Mouse (Mus musculus): ENCODE measurements at regions not wholly inside any gene's neighbourhood (a gene's known extent, or its start where the extent isn't known, plus 50 kb on each side); places are given as distances from the start of the nearest gene placed in this dataset.

DNA sequence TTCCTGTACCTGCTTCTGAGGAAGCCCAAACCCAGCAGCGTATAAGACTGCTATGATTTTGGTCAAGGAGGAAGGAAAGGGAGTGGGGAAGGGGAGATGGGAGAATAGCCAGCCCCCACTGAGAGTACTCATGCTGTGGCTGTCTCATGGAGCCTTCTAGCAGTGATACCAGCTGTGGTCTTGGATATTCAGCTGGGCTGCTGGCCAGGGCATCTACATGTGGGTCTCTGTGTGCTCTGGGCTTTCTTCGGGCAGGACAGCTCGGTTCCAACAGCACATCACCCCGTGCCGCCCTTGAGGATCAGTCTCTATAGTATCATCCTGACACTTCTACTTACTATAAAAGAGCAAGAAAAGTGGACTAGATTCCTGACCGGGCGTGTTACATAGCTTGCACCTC, 90.6 kb upstream of the Dapk1 start:
- DNase-seq (ENCODE audit: low read depth, low spot score): no peak

DNA sequence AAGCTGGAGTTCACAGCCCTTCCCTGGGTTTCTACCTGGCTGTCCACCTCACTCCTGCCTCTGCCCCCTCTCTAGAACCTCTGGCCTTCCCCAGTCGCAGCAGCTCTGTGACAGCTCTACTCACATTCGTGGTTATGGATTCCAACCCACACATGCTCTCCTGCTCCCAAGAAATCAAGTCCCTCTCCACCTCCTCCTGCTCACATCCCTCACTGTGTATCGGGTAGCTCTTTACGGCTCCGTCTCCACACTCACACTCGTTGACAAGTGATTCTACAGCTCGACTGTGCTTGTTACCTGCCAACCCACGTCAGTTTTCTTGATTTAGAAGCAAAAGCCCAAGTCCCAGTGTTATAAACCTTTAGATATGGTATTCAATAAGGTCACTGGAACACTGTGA, 90.1 kb upstream of the Dapk1 start:
- no peak for DNase-seq (ENCODE audit: low read depth, low spot score)

DNA sequence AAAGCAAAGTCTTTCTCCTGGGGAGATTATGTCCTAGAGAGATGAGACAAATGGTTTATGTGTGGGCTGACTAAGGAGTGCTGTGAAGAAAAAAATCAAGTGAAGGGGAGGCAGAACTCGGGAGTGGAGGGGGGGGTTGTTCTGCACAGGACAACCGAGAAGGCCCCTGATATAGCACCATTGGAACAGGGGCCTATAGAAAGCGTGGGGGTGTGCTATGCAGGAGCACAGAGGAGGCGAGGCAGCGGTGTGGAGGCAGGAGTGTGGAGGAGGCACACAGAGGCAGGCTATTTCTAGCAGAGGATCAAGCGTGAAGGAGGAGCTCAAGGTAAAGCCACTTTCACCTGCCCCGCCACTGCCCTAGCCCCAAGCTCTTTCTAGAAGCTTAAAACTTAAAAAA, 88.0 kb upstream of the Dapk1 start:
- no peak for DNase-seq (ENCODE audit: low read depth, low spot score)

DNA sequence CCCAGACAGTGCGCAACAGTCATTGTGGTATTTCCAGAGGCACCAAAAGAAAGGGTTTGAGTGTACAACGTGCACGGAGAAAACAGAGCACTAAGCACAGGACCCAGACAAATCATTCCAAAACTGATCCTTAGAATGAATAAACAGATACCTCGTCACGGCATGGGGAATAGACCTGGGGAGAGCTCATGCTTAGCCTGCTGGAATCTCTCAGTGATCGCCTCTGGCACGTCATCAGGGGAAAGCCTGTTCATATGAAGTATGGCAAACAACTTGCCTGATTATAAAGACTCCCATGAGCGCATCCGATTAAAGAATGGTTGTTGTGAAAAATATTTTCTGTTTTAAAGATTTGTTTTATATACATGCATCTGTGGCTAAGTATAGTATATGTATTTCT, 86.9 kb upstream of the Dapk1 start:
- DNase-seq (ENCODE audit: low read depth, low spot score): no peak

DNA sequence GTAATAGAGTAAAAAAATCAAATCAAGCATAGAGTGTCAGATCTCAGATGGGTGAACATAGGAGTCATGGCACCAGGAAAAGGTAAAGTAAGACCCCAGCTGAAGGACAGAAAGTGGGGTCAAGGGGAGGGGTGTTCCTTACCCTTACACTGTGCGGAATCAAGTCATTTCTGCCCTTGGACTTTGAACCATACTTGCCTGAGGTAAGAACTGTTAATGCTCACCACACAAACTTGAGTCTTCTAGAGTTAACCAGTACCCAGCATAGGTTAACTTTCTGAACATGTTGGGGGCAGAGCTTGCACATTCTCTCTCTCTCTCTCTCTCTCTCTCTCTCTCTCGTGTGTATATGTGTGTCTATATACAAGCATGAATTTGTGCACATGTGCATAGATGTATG, 83.7 kb upstream of the Dapk1 start:
- DNase-seq (ENCODE audit: low read depth, low spot score): no peak

DNA sequence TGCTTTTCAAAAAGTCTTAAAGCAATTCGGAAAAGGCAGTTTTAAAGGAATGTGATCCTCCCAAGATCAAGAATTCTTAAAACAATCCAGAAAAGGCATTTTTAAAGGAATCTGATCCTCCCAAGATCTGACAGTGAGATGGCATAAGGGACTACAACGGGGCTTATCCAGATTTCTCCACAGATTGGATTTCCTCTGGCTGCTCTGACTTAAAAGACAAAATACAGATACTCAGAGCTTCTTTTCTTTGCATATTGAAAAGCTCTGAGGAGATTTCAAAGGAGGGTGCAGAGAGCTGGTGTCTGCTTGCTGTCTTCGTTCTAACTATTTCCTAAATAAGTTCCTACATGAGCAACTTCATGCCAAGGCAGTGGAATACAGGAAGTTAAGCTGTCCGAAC, 82.0 kb upstream of the Dapk1 start:
- no peak for DNase-seq (ENCODE audit: low read depth, low spot score)

DNA sequence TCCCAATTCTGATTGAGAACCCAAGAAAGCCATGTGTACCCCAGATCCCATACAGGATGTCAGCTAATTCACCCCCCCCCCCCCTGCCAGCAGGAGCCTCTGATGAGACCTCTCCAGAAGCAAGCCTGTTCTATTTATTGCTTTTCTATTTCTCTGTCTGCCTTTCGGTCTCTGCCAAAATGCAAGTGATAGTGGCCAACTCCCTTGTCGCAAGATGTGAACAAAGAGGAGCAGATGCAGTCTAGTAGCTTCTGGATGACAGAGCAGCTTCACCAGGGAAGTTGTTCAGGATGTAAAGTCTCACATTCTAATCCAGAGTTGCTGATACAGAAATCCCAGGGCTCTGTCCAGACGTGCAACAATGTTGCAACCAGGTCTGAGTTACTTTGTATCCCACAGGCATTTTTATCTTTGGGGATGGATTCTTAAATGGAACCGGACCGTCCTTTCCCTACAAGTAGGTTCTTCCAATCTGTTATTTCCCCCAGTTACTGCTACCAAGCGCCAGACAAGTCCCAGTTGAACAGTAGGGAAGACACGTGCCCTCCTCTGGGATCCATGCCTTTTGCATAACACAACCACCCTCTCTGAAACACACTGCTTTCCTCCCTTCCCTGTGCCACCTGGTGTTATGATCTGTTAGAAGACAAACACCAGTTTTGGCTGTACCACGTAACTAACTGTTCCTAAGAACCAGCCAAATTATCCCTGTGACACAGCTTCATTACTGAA, 78.9 kb upstream of the Dapk1 start:
- no peak for DNase-seq (ENCODE audit: low read depth, low spot score)

DNA sequence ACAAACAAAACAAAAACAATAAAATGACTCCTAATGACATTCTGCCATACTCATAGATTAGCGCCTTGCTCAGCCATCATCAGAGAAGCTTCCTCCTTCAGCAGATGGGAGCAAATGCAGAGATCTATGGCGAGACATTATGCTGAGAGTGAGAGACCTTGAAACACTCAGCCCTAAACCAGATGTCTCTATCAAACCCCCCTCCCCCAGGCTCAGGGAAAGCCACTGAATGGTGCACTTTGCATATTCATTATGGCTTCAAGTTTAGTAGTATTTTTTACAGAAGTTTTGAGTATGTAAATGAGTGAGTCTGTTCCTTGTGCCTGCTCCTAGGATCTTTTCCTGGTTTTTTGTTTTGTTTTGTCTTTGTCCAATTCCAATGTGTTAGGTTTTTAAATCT, 73.9 kb upstream of the Dapk1 start:
- no peak for DNase-seq (ENCODE audit: low read depth, low spot score)

DNA sequence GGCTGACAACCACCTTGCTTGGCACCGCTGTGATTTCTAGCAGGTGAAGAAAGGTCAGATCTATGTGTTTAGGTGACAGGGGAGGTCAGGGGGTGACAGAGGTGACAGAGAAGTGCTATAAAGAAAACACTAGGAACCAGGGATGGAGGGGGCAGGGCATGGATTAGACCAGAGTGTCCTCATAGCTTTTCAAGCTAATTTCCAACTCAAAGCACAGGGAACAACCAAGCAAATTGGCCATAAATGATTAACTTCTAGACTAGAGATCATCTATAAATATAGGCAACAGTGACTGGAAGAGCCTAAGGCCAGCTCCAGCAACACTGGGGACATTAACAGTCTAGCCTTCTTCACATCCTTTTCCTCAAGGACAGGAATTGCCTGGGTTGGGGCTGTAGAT, 72.9 kb upstream of the Dapk1 start:
- no peak for DNase-seq (ENCODE audit: low read depth, low spot score)

DNA sequence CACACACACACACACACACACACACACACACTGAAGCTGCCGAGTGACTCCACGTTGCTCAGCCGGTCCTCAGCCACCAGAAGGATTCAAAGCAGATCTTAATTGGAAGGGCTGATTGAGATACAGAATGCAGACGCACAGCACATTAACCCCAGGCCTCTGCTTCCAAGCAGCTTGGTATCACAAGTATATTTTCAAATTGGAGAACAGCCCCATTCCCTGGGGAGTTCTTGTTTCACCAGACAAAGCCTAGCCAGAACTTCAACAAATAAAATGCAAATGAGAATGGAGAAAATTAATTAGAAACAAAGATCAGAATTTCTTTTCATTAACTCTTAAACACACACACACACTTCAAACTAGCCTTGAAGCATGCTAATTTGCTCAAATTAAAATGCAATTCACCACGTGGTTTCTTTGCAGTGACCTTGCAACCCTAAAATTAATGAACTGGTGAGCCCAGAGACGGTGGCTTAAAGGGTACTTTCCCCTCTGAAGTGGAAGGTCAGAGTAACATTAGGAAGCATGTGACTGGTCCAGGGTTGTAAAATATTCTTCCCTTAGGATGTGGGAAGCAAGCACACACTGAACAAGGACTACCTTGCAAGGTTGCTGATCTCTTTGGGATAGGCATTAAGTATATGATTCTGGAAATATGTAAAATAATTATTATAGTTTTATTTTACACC, 72.2 kb upstream of the Dapk1 start:
- DNase-seq (ENCODE audit: low read depth, low spot score): peak; percentile 10

DNA sequence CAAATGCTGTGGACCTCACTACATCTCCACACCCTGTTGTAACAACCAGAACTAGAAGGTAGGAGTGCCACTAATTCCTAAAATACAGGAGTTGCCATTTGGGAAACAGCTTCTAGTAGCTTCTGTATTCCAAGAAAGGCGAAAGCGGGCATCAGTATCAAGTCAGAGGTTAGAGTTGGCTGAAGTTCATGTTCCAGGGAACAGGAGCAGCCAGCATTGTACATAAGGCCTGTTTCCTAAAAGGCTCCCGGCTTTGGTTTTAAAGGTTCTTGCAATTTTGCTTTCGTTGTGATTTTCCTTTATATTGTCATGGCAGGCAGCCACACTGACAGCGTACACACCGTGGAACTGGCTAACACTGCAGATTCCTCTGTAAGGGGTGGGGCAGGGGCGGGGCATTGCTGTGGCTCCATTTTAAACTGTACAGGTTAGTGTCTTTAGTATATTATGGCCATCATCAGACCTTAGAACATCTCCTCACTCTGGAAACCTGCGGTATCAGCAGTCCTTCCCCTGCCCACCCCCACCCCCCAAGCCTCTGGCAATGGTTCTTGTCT, 67.8 kb upstream of the Dapk1 start:
- no peak for DNase-seq (ENCODE audit: low read depth, low spot score)

DNA sequence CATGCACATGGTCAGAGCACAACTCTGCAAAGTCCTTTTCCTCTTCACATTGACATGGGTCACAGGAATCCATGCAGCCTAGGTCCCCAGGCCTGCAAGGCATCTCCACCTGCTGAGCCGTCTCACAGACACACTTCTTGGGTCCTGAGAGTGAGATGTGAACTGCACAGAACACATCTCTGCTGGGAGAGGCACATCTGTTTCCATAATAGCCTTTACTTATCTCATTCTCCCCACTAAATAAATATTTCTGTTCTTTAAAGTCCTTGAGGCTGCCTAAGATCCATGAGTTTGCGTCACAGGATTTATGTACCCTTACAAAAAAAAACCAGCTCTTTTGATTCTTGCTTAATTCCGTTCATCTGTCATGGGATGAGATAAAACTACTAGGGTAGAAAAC, 67.2 kb upstream of the Dapk1 start:
- DNase-seq (ENCODE audit: low read depth, low spot score): no peak

DNA sequence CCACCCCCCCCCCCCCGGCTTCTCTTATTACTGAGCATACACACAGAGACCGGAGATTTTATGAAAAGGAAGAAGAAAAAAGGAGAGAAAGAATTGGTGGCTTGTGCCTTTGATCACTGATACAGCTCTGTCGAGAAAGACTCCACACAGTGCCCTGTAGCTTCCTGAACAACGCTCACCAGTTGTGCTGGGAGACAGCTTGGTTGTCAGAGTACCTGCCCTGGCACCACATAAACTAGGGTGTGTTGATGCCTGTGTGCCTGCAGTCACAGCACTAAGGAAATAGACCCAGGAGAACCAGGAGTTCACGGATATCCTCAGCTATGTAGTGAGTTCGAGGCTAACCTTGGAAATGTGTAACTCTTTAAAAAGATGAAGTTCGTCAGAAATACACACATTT, 66.7 kb upstream of the Dapk1 start:
- DNase-seq (ENCODE audit: low read depth, low spot score): no peak

DNA sequence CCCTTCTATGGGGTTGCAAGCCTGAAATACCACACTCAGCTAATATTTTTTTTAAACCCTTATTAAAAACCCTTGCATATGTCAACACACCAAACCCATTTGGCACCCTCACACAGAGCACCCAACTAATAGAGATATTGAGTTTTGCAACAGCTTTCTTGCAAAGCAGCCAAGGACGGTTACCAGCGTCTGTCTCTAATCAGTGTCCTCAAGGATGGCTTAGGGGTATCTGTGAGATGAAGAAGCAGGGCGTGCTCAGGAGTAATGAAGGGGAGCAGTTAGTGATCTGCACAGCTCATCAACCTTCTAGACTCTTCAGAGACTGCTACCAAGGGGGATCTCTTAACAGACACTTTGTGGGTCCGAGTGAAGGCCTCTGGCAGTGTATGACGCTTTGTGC, 65.0 kb upstream of the Dapk1 start:
- DNase-seq (ENCODE audit: low read depth, low spot score): no peak

DNA sequence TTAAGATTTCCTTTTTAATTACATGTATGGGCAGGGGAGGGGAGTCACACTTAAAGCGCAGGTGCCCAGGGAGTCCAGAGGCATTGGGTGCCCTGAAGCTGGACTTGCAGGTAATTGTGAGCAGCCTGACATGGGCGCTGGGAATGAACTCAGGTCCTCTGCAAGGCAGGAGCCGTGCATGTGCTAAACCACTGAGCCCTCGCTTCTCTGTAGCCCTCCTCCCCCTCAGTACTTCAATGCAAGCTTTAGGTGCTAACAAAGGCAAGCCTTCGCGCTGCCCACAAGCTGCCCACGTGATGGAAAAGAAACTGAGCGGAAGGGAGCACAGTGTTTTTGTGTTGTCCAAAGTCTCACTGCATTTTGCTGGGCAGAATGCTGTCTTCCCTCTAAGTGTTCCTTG, 63.6 kb upstream of the Dapk1 start:
- DNase-seq (ENCODE audit: low read depth, low spot score): no peak

DNA sequence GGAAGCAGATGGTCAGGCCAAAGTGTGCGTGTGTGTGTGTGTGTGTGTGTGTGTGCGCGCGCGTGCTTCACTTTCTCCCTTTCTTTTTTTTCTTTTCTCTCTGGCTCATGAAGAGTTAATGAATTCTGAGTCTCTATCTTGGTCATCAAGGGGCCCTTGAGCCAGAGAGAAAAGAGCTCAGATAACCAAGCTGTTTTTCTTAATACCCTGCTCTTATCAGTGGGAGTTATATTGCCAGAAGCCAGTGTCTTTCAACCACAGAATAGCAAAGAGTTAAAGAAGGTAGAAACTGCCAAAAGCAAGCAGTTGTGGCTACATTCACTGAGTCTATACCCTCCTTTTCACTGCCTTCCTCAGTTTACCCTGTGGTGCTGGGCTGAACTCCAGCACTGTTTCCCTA, 60.6 kb upstream of the Dapk1 start:
- DNase-seq (ENCODE audit: low read depth, low spot score): no peak

DNA sequence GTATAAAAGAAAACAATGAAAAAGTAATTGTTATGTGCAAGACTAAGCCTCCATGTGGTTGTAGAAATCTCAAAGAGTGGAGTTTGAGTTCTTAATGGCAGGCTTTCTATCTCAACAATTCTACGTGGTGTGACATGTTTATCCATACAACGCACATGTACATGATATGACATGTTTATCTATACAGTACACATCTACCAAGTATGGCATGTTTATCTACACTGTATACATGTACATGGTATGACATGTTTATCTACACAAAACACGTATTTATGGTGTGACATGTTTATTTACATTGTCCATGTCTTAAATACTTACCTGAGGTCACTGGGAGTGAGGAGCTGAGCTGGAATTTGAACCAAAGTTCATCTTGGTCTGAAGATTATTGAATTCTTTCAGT, 57.4 kb upstream of the Dapk1 start:
- no peak for DNase-seq (ENCODE audit: low read depth, low spot score)

DNA sequence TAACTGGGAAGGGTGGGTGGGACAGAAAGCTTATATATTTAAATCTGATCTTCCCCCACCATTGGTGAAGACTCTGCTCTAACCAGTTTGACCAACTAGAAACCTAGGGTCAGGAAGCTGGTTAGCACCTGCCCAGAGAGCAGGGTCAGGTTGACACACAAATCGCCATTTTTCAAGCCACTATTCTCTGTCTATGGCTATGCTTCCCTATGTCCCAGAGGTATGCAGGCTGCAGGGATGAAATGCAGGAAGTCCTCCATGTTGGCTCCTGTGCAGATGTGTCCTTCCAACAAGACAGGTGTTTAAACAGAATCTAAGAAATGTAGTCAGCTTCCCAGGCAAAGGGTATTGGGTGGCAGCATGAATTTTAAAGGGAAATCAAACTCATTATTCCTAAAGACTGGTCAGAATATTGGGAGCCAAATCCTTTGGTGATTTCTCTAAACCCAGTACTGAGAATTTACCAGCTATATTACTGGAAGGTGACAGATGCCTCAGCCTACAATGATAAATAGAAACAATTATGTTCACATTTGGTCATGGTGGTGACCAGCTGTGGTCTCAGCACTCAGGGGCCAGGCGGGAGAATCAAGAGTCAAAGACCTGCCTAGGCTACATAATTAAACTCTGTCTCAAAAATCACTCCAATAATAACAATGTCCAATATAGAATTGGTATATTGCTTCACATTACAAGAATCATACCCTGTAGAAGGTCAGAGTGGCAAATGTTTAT, 55.6 kb upstream of the Dapk1 start:
- DNase-seq (ENCODE audit: low read depth, low spot score): peak; percentile 14
